Mouse (Mus musculus): ENCODE measurements around the gene Ephb3. TPM values are rescaled to one million over a fixed set of nuclear protein-coding genes. Genes with fewer than 3 reads are reported as not detected.

Gene Ephb3
- polyA plus RNA-seq, 1 experiment from 2014 or later, result 0.20 TPM

DNA sequence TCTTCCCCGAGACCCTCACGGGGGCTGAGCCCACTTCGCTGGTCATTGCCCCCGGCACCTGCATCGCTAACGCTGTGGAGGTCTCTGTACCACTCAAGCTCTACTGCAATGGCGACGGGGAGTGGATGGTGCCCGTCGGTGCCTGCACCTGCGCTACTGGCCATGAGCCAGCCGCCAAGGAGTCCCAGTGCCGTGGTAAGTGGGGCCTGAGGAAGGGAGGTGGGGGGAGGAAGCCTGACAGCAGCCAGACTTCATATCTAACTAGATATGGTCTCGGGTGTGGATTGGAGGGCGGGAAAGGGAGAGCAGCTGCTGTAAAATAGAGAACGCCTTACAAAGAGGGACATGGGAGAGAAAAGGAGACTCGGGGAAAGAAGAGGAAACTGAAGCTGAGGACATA is 10.2 kb downstream of the Ephb3 start:
- Histone ChIP-seq H3K27ac (no peak overlapping the region), H3K4me3 (ENCODE audit: inconsistent target) (no peak overlapping the region), H3K79me2 (ENCODE audit: inconsistent target) (no peaks in the 10 kb centered on the region), H3K36me3 (ENCODE audit: inconsistent target) (no peaks in the 10 kb centered on the region)
- WGBS (ENCODE audit: missing documents), result 60% methylated on average over 13 of the region's 17 CpGs

DNA sequence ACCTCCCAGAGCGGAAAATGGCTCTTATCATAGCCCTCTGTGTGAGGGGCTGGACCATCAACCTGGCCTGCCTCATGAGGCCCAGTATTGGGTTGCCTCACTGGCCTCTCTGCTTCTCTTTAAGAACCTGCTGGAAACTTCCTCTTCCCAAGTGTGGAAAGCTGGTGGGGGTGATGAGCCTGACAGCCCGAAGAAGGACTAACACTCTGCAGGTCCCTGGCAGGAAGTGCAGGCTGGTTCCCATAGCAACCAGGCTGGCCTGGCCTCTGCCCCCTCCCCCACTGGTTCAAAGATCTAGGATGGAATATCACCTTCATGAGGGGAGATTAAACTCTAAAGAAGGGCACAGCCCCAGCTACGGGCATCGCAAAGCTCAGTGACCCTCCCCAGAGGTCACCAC is 11.5 kb downstream of the Ephb3 start:
- Histone ChIP-seq H3K27ac (no peak overlapping the region), H3K36me3 (ENCODE audit: inconsistent target) (no peaks in the 10 kb centered on the region), H3K4me3 (ENCODE audit: inconsistent target) (no peak overlapping the region), H3K79me2 (ENCODE audit: inconsistent target) (no peaks in the 10 kb centered on the region)
- 54% methylated on average over 4 of the region's 4 CpGs for WGBS (ENCODE audit: missing documents)

- Histone ChIP-seq H3K36me3 (ENCODE audit: inconsistent target) (no peaks in the 10 kb centered on the region), H3K27ac (no peak overlapping the region), H3K79me2 (ENCODE audit: inconsistent target) (no peaks in the 10 kb centered on the region), H3K4me3 (ENCODE audit: inconsistent target) (no peak overlapping the region)
- 91% methylated on average over 14 of the region's 14 CpGs for WGBS (ENCODE audit: missing documents)
Observed at GRCm38 (mm10) chr16:21217233-21217632, 12.7 kb downstream of the Ephb3 start.

DNA sequence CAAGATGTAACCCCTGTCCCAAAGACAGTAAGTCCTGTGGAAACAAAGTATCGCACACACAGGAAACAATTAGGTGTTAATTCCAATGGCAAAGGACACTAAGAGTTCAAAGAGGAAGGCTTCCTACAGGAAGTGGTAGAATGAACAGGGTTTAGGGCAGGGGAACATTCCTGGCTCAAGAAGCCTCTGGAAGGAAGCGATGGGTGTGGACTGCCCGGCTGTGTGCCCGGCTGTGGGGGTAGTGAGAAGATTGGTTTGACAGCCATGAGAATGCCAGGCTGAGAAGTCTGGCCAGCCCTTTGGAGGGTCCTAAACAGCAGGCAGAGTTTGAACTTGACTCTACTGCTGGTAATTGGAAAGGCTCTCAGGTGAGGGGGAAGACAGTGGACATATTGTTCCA is 15.1 kb downstream of the Ephb3 start:
- no peaks in the 10 kb centered on the region for H3K79me2 ChIP-seq (ENCODE audit: inconsistent target)
- 57% methylated on average over 4 of the region's 4 CpGs for WGBS (ENCODE audit: missing documents)
- no peak overlapping the region for H3K27ac ChIP-seq
- no peaks in the 10 kb centered on the region for H3K36me3 ChIP-seq (ENCODE audit: inconsistent target)
- no peak overlapping the region for H3K4me3 ChIP-seq (ENCODE audit: inconsistent target)

- 77% methylated on average over 2 of the region's 3 CpGs for WGBS (ENCODE audit: missing documents)
- Histone ChIP-seq H3K36me3 (ENCODE audit: inconsistent target) (no peaks in the 10 kb centered on the region), H3K4me3 (ENCODE audit: inconsistent target) (no peak overlapping the region), H3K27ac (no peak overlapping the region), H3K79me2 (ENCODE audit: inconsistent target) (no peaks in the 10 kb centered on the region)
Observed at GRCm38 (mm10) chr16:21223038-21223437, 18.5 kb downstream of the Ephb3 start.

DNA sequence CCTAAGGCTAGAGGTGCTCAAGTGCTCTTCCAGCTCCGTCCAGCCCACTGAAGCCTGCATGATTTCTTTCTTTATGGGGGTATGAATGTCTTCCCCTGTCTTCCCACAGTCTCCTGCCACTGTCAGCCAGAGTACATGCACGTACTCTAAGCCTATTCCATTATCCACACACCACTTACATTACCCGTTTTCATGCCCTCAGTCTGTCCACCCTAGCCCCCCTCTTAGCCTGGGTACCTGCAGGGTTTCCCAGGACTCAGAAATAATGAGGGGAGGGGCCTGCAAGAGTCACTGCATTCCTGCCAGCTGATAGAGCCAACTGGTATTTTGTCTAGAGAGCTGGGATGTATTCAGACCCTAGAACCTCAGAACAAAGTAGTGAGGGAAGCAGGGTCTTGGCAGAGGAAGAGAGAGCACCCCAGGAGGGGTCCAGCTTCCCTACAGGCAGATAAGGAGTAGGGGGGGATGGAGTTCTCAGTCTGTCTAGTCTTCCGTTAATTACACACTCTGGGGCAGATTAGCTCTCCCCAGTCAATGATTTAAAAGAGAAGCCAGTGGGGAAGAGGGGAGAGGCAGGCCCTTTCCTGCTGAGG is 20.2 kb downstream of the Ephb3 start:
- 83% methylated on average over 4 of the region's 4 CpGs for WGBS (ENCODE audit: missing documents)
- H3K36me3 ChIP-seq (ENCODE audit: inconsistent target), result no peaks in the 10 kb centered on the region
- no peak overlapping the region for H3K4me3 ChIP-seq (ENCODE audit: inconsistent target)
- no peak overlapping the region for H3K27ac ChIP-seq
- no peaks in the 10 kb centered on the region for H3K79me2 ChIP-seq (ENCODE audit: inconsistent target)

DNA sequence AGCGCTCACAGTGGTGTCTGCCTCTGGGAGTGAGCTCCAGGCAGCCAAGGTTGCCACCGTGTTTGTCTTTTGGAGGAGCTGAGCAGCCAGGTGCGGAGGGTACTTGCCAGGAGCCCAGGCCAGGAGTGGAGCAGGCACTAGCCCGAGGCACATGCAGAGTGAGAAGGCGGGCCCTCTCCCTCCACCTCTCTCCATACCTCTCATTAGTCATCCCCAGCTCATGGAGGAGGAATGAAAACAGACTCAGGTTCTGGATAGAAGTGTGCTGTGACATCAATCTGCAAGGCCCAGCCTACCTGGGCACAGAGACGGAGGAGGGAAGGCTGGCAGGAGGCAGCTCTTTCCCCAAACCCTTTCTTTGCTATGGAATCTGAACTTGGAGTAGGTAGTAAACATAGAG is 22.1 kb downstream of the Ephb3 start:
- Histone ChIP-seq H3K27ac (no peak overlapping the region), H3K4me3 (ENCODE audit: inconsistent target) (no peak overlapping the region), H3K79me2 (ENCODE audit: inconsistent target) (no peaks in the 10 kb centered on the region), H3K36me3 (ENCODE audit: inconsistent target) (no peaks in the 10 kb centered on the region)
- 88% methylated on average over 6 of the region's 6 CpGs for WGBS (ENCODE audit: missing documents)

- H3K4me3 ChIP-seq (ENCODE audit: inconsistent target), result no peak overlapping the region
- no peak overlapping the region for H3K27ac ChIP-seq
- WGBS (ENCODE audit: missing documents), result 92% methylated on average over 7 of the region's 8 CpGs
- no peaks in the 10 kb centered on the region for H3K79me2 ChIP-seq (ENCODE audit: inconsistent target)
- H3K36me3 ChIP-seq (ENCODE audit: inconsistent target), result no peaks in the 10 kb centered on the region
Observed at GRCm38 (mm10) chr16:21235135-21235534, 30.6 kb downstream of the Ephb3 start.

DNA sequence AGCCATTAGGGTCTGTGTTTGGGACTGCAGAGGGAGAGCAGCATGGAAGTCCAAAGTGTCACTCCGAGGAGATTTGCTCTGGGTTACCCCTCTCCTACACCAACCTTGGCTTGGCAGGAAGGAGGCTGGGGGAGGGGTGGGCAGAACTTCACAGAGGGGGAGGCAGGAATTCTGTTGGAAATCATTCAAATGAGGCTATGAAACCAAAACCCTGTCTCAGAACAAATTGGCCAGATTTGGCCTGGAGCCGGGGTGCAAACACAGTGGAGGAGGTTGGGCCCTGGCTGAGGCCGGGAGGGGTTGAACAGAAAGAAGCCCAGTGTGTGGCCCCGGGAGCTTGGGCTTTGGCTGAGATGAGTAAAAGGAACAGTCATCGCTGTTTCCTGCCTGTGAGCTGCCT is 34.2 kb downstream of the Ephb3 start:
- H3K36me3 ChIP-seq (ENCODE audit: inconsistent target), result no peaks in the 10 kb centered on the region
- no peaks in the 10 kb centered on the region for H3K79me2 ChIP-seq (ENCODE audit: inconsistent target)
- H3K27ac ChIP-seq, result no peak overlapping the region
- 45% methylated on average over 5 of the region's 5 CpGs for WGBS (ENCODE audit: missing documents)
- H3K4me3 ChIP-seq (ENCODE audit: inconsistent target), result no peak overlapping the region

- no peaks in the 10 kb centered on the region for H3K36me3 ChIP-seq (ENCODE audit: inconsistent target)
- no peak overlapping the region for H3K4me3 ChIP-seq (ENCODE audit: inconsistent target)
- 100% methylated on average over 2 of the region's 3 CpGs for WGBS (ENCODE audit: missing documents)
- no peaks in the 10 kb centered on the region for H3K79me2 ChIP-seq (ENCODE audit: inconsistent target)
- no peak overlapping the region for H3K27ac ChIP-seq
Observed at GRCm38 (mm10) chr16:21240547-21240946, 36.0 kb downstream of the Ephb3 start.

GRCm38 (mm10) chr16:21241030-21241429 is 36.5 kb downstream of the Ephb3 start:
- no peak overlapping the region for H3K4me3 ChIP-seq (ENCODE audit: inconsistent target)
- H3K36me3 ChIP-seq (ENCODE audit: inconsistent target), result no peaks in the 10 kb centered on the region
- H3K79me2 ChIP-seq (ENCODE audit: inconsistent target), result no peaks in the 10 kb centered on the region
- H3K27ac ChIP-seq, result no peak overlapping the region

GRCm38 (mm10) chr16:21242946-21243345 is 38.4 kb downstream of the Ephb3 start:
- Histone ChIP-seq H3K79me2 (ENCODE audit: inconsistent target) (no peaks in the 10 kb centered on the region), H3K36me3 (ENCODE audit: inconsistent target) (no peaks in the 10 kb centered on the region), H3K27ac (no peak overlapping the region), H3K4me3 (ENCODE audit: inconsistent target) (no peak overlapping the region)
- 90% methylated on average over 8 of the region's 8 CpGs for WGBS (ENCODE audit: missing documents)

DNA sequence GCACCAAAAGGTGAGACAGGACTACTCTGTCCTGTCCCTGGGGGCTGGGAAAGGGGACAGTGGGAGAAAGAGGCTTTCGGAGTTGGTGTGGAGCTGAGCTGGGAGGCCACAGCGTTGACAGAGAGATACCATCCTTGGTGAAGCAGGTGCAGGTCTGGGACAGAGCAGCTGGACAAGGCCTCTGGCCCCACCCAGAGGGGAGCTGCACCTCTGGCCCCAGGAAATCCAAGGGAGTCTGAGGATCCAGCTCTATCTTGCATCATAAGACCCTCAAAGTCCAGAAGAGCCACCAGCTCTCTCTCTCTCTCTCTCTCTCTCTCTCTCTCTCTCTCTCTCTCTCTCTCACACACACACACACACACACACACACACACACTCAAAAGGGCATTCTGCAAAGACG is 40.2 kb downstream of the Ephb3 start:
- H3K36me3 ChIP-seq (ENCODE audit: inconsistent target), result no peaks in the 10 kb centered on the region
- H3K79me2 ChIP-seq (ENCODE audit: inconsistent target), result no peaks in the 10 kb centered on the region
- no peak overlapping the region for H3K27ac ChIP-seq
- WGBS (ENCODE audit: missing documents), result 80% methylated on average over 3 of the region's 3 CpGs
- no peak overlapping the region for H3K4me3 ChIP-seq (ENCODE audit: inconsistent target)

DNA sequence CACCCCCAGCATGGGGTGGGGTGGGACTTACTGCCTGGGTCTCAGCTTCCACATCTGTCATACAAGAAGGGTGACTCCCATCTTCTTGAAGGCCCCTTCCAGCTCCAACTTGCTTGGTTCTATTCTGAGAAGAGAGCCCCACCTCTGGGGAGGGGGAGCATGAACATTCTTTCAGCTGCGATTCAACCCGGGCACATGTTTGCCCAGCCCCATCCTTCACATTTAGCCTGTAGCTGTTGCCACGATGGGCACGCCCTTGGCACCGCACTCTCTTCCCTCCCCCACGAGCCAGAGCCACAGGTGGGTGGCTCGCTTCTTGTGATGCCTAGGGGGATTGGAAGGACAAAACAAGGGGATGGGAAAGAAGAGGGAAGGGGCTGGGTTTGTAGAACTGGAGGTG is 40.8 kb downstream of the Ephb3 start:
- 49% methylated on average over 7 of the region's 7 CpGs for WGBS (ENCODE audit: missing documents)
- H3K36me3 ChIP-seq (ENCODE audit: inconsistent target), result no peaks in the 10 kb centered on the region

DNA sequence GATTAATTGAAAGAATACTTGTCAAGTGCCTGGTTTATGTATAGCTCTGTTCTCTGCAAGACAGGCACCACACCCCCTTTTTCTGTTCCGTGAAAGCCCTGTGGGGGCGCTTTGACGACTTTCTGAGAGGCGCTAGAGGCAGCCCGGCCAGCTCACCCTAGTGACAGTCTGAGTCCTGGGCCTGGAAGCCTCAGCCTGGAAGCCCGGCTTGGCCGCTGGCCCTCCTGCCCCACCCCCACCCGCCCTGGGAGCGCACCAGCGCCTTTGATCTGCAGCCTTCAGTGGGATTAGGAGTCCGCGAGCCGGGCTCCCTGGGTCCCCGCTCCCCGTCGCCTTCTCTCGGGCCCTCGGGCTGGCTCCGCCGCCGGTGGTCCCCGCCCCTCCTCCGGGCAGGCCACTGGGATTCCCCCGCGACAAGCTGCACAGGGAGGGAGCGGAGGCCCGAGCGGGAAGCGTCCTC is 41.4 kb downstream of the Ephb3 start:
- H3K36me3 ChIP-seq (ENCODE audit: inconsistent target), result no peaks in the 10 kb centered on the region
- no peaks in the 10 kb centered on the region for H3K79me2 ChIP-seq (ENCODE audit: inconsistent target)
- H3K4me3 ChIP-seq (ENCODE audit: inconsistent target), result no peak overlapping the region
- under 1% methylated on average over 29 of the region's 29 CpGs for WGBS (ENCODE audit: missing documents)
- no peak overlapping the region for H3K27ac ChIP-seq

More for the DNA sequence above, 40.8 kb downstream of the Ephb3 start:
- Histone ChIP-seq H3K4me3 (ENCODE audit: inconsistent target) (no peak overlapping the region), H3K27ac (no peak overlapping the region), H3K79me2 (ENCODE audit: inconsistent target) (no peaks in the 10 kb centered on the region)

- H3K27ac ChIP-seq, result no peak overlapping the region
- no peaks in the 10 kb centered on the region for H3K79me2 ChIP-seq (ENCODE audit: inconsistent target)
- H3K36me3 ChIP-seq (ENCODE audit: inconsistent target), result no peaks in the 10 kb centered on the region
- no peak overlapping the region for H3K4me3 ChIP-seq (ENCODE audit: inconsistent target)
- 6% methylated on average over 27 of the region's 33 CpGs for WGBS (ENCODE audit: missing documents)
Observed at GRCm38 (mm10) chr16:21246391-21247036, 42.0 kb downstream of the Ephb3 start.
